Mouse (Mus musculus) stomach, embryonic 14.5 days (tissue): ENCODE results near the gene Acoxl. TPM values are rescaled to one million over a fixed set of nuclear protein-coding genes. Genes with fewer than 3 reads are reported as not detected.

Source experiments
- ATAC-seq: fragments of 200-750 bp; cut with Nextera tagmentation; 2 replicates; pipeline ENCODE4 v1.8.0; 2017; ENCODE audit warnings: low read depth, moderate TSS enrichment; ENCODE audit not compliant: insufficient number of reproducible peaks, insufficient read depth, low FRiP score
- H3K27ac ChIP-seq: fragments of 300-500 bp; sonication (generic); 2 replicates; pipeline ENCODE4 v1.5.1; 2014; ENCODE audit warnings: mild to moderate bottlenecking, low read length, moderate library complexity, mixed read lengths
- H3K27me3 ChIP-seq: fragments of 300-500 bp; sonication (generic); 2 replicates; pipeline ENCODE4 v1.6.1; 2014; ENCODE audit warnings: low read length, control low read depth, mixed read lengths; ENCODE audit not compliant: control insufficient read depth, insufficient read depth
- H3K36me3 ChIP-seq: fragments of 300-500 bp; sonication (generic); 2 replicates; pipeline ENCODE4 v1.6.1; 2014; ENCODE audit warnings: mild to moderate bottlenecking, control low read depth, low read length, moderate library complexity, mixed read lengths; ENCODE audit not compliant: control insufficient read depth, insufficient read depth
- H3K4me1 ChIP-seq: fragments of 300-500 bp; sonication (generic); 2 replicates; pipeline ENCODE4 v1.6.1; 2014; ENCODE audit warnings: low read length, control low read depth, mixed read lengths; ENCODE audit not compliant: control insufficient read depth, insufficient read depth
- H3K4me2 ChIP-seq: fragments of 300-500 bp; sonication (generic); replicated peaks from 2 replicates; pipeline ENCODE4 v1.6.1; 2014; ENCODE audit warnings: low read depth, low read length, control low read depth
- H3K4me3 ChIP-seq: fragments of 300-500 bp; sonication (generic); 2 replicates; pipeline ENCODE4 v1.5.1; 2014; ENCODE audit warnings: low read depth, low read length, control low read depth
- H3K9ac ChIP-seq: fragments of 300-500 bp; sonication (generic); replicated peaks from 2 replicates; pipeline ENCODE4 v1.6.1; 2014; ENCODE audit warnings: low read depth, mild to moderate bottlenecking, control low read depth, low read length, moderate library complexity, mixed read lengths
- H3K9me3 ChIP-seq: fragments of 300-500 bp; sonication (generic); 2 replicates; pipeline ENCODE4 v1.6.1; 2016; ENCODE audit warnings: low read depth, low read length, control low read depth; ENCODE audit not compliant: control insufficient read depth
- WGBS: fragments of 180-500 bp; shearing (Covaris S2); extraction: QIAGEN DNeasy Blood & Tissue Kit; methylation state at CpG from one replicate; pipeline ENCODE4 v1.1.7; 2014; 5-methylcytosine and 5-hydroxymethylcytosine counted together
- polyA plus RNA-seq: library from polyadenylated mRNA; unstranded; fragments of >200 nt; fragmentation: Nextera tagmentation; extraction: Ambion mirVana; gene quantifications from 2 replicates; pipeline ENCODE4 v1.2.1, GENCODE M21; 2014

Acoxl gene
- polyA plus RNA-seq, 1 experiment from 2014 or later: 0.16 TPM

DNA sequence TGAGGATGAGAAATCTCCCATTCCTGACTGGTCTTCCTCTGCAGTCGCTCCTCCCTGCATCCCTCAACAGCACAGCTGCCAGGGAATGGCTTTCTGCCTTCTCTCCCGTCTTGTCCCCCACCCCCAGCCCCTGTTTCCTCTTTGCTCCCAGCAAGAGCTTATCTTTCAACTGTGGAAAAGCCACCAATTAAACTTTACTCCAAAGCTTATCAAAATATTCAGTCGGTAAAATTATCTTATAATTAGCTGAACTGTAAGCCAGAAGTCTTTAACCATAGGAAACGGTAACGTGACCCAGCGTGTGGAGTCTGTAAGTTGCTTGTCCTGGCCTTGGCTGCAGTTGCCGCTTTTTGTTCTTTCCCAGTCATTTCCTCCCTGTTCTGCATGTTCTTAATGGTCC, 70.2 kb downstream of the Acoxl start:
- Histone ChIP-seq H3K4me1 (peaks cover 21% of the 10 kb centered on the region), H3K36me3 (no peaks in the 10 kb centered on the region), H3K27me3 (no peaks in the 10 kb centered on the region), H3K9ac (no peak overlapping the region), H3K4me2 (no peak overlapping the region), H3K27ac (no peak overlapping the region), H3K4me3 (no peak overlapping the region), H3K9me3 (no peaks in the 10 kb centered on the region)
- WGBS: 32% methylated on average over 7 of the region's 7 CpGs
- no peak for ATAC-seq

DNA sequence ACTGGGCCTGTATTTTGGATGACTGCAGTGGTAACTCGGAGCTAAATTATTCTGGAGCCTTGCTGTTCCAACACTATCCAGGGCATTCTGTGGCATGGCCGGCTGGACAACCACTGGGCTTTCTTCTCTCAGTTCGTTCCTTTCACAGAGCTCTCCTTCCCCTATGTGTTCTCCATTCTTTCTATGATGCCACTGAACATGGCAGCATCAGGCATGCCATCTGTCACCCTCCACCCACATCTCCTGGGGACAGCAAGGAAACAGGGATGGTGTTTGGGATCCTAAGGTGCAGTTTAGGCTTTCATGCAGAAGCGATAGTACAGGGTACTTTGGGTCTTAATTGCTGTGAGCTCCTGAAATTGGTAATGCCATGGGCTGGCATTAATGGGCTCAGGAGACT, 71.1 kb downstream of the Acoxl start:
- Histone ChIP-seq H3K9ac (no peak overlapping the region), H3K27ac (no peak overlapping the region), H3K27me3 (no peaks in the 10 kb centered on the region), H3K9me3 (no peaks in the 10 kb centered on the region), H3K4me3 (no peak overlapping the region), H3K4me1 (peaks cover 21% of the 10 kb centered on the region), H3K36me3 (no peaks in the 10 kb centered on the region), H3K4me2 (no peak overlapping the region)
- no peak for ATAC-seq
- 92% methylated on average over 4 of the region's 4 CpGs for WGBS

DNA sequence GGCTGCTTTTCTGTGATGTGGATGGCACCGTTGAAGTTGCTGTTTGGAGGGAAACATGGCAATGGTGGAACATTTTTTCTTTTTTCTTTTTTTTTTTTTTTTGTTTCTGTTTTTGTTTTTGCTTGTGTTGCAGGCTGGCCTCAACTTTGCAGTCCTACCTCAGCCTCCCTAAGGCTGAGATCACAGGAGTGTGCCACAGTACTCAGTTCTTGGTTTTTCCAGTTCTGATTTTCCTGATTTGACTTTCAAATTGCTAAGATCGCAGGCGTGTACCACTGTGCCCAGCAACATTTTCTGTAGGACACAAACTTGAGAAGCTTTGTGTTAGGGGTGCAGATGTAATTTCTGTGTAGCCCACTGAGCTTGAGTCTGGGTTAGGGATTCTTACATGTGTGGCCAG, 72.9 kb downstream of the Acoxl start:
- Histone ChIP-seq H3K9ac (no peak overlapping the region), H3K9me3 (no peaks in the 10 kb centered on the region), H3K4me1 (peaks cover 20% of the 10 kb centered on the region), H3K27ac (no peak overlapping the region), H3K27me3 (no peaks in the 10 kb centered on the region), H3K4me3 (no peak overlapping the region), H3K36me3 (no peaks in the 10 kb centered on the region), H3K4me2 (no peak overlapping the region)
- WGBS: 92% methylated on average over 3 of the region's 3 CpGs
- ATAC-seq: no peak

DNA sequence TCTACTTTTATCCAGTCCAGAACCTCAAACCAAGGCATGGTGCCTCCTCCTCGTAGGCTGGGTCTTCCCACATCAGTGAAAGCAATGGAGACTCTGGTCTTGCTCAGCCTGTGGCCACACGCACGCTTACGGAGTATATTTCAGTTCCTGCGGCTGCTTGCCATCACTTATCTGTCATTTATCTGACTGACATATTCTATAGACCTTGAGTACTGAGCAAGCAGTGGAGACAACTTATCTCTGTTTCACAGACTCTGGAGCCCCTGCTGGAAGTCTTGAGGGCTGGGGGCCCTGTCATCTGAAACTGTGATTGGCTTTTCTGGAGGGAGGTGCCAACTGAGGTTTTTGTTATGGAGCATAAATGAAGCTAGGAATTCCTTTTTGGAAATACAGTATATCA, 75.4 kb downstream of the Acoxl start:
- Histone ChIP-seq H3K27ac (no peak overlapping the region), H3K27me3 (no peaks in the 10 kb centered on the region), H3K36me3 (no peaks in the 10 kb centered on the region), H3K9ac (no peak overlapping the region), H3K4me3 (no peak overlapping the region), H3K9me3 (no peaks in the 10 kb centered on the region), H3K4me2 (no peak overlapping the region), H3K4me1 (no peaks in the 10 kb centered on the region)
- 64% methylated on average over 5 of the region's 5 CpGs for WGBS
- ATAC-seq: no peak

DNA sequence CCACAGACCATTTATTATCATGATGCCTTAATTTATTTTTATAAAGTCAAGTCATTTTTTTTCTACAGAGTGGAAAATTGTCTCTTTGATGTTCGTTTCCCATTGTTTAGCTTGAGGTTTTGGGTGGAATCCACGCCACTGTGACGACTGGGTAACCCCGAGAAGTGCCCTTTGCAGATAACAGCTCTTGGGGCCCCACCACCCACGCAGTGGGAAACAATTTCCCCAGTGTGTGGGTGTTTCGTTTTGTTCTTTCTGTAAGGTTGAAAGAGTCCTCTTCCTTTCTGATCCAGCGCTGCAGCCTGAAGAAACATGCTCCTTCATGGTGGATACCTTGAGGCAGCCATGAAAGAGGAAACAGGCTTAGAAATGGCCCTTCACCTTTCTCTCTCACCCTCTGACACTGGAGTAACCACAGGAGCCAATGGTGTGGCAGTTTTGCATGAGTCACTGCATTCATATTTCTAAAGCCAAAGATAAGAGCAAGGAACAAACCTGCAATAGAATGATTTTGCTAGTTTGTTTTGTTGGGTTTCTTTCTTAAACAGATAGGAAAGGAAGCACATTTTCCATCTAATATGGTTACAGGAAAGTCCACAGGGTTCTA, 78.2 kb downstream of the Acoxl start:
- no peak overlapping the region for H3K27ac ChIP-seq
- no peak overlapping the region for H3K4me2 ChIP-seq
- no peak for ATAC-seq
- no peak overlapping the region for H3K9ac ChIP-seq
- no peaks in the 10 kb centered on the region for H3K4me1 ChIP-seq
- H3K27me3 ChIP-seq: no peaks in the 10 kb centered on the region
- no peaks in the 10 kb centered on the region for H3K9me3 ChIP-seq
- 59% methylated on average over 7 of the region's 7 CpGs for WGBS
- H3K4me3 ChIP-seq: no peak overlapping the region
- no peaks in the 10 kb centered on the region for H3K36me3 ChIP-seq

DNA sequence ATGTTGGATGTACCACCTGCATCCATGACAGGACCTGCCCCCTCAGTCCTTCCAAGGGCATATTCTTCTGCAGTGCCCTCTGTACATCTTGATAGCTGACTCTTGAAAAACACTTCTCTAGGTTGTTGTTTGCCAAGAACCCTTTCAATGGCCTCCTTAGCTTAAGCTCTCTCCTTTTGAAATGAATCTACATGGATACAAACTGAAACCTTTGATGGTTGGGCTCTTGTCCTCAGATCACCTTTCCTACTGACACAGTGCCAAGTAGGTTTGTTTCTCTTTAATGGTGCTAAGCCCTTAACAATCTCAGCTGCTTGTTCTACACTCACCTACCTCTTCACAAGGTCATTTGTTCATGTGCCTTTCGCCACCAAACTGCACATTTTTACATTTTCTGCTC, 81.1 kb downstream of the Acoxl start:
- peaks cover 5% of the 10 kb centered on the region; the same call in 1 of the 2 replicates for H3K4me1 ChIP-seq
- H3K4me3 ChIP-seq: no peak overlapping the region
- H3K27ac ChIP-seq: no peak overlapping the region
- H3K36me3 ChIP-seq: no peaks in the 10 kb centered on the region
- no peaks in the 10 kb centered on the region for H3K27me3 ChIP-seq
- no peak overlapping the region for H3K9ac ChIP-seq
- H3K4me2 ChIP-seq: no peak overlapping the region
- no peak for ATAC-seq
- H3K9me3 ChIP-seq: no peaks in the 10 kb centered on the region
- 80% methylated on average over 1 of the region's 1 CpGs for WGBS

DNA sequence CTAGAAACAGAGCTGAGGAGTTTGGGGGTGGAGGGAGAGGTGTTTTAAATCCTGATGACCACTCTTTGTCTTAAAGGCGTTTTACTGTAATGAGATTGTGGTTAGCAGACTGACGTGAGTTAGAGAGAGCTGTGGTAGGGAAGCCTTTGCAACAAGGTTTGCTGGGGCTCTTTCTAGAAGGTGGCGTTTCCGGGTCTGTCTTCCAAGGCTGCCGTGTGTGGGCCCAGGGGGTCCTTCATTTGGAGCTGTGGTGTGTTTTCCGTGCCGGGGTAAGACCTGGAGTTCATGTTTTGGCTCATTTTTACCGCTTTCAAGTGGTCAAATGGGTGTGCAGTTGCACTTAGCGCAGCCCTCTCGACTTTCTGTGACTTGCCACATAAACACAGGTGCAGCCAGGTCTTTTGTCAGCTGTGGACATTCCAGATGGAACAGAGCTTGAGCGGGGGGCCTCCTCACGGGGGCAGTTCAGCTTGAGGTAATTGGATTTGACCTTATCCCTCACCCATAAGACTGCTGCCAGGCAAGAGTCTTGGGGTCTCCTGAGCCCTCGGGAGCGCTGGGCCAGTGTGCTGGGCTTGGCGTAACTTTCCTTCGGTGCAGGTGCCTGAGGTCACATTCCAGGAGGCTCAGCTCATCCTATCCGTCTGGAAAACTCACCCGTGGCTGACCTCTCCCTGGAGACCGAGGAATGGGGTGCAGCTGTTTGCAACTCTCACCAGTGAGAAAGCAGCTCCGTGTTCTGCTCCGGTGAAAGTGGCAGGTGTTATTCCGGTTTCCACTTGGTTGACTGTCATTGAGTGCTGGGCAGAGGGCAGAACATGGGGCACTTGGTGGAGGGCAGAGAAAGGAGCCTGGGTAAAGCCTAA, 83.6 kb downstream of the Acoxl start:
- no peak overlapping the region for H3K4me2 ChIP-seq
- ATAC-seq: no peak
- no peak overlapping the region for H3K27ac ChIP-seq

DNA sequence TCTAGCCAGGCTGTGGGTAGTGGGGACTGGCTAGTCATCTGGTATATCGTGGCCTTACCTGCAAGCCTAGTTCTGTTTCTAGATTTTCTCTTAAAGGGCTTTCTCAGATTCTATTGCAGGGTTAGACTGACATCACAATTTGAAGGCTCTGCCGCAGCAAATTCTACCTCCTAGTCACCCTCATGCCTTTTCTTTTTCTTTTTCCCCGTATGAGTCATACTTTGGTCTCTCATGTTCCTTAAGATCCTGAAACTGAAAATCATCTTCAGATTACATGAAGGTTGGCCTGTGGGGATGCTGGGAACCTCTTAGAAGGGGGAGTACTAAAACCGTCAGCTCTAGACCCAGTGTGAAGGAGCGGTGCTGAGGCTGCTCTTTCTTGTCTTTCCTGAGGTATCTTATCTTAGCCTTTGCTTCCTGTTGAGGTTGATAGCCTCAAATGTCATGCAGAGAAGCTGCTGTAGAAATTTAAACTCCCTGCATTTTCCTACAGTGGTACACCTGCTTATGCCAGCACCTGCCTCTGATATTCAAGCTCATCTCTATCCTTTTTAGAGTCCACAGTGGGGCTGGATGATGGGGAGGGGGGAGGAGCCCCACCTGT, 84.5 kb downstream of the Acoxl start:
- no peaks in the 10 kb centered on the region for H3K9me3 ChIP-seq
- H3K4me1 ChIP-seq: peaks cover 10% of the 10 kb centered on the region
- H3K36me3 ChIP-seq: no peaks in the 10 kb centered on the region
- ATAC-seq: no peak
- H3K9ac ChIP-seq: no peak overlapping the region
- H3K4me2 ChIP-seq: no peak overlapping the region
- no peak overlapping the region for H3K4me3 ChIP-seq
- no peaks in the 10 kb centered on the region for H3K27me3 ChIP-seq
- no peak overlapping the region for H3K27ac ChIP-seq
- WGBS: 68% methylated on average over 5 of the region's 5 CpGs

More for the DNA sequence above, 83.6 kb downstream of the Acoxl start:
- Histone ChIP-seq H3K27me3 (no peaks in the 10 kb centered on the region), H3K9me3 (no peaks in the 10 kb centered on the region), H3K4me1 (peaks cover 7% of the 10 kb centered on the region), H3K36me3 (no peaks in the 10 kb centered on the region), H3K4me3 (no peak overlapping the region), H3K9ac (no peak overlapping the region)
- WGBS: 19% methylated on average over 22 of the region's 22 CpGs
